Mouse (Mus musculus) cerebellum, adult 2 months (tissue): ENCODE results near the gene Actn2. TPM values are rescaled to one million over a fixed set of nuclear protein-coding genes. Genes with fewer than 3 reads are reported as not detected.

ENCODE experiments used
- DNase-seq, 2 experiments: peaks; one replicate each; pipeline ENCODE4 v3.0.0; 2021
- H3K27ac ChIP-seq: fragments of 200-500 bp; 2 replicates; pipeline ENCODE4 v1.5.1; 2012; ENCODE audit warnings: low read length, control low read depth, inconsistent platforms; ENCODE audit not compliant: insufficient read depth
- H3K27me3 ChIP-seq: fragments of 200-500 bp; 2 replicates; pipeline ENCODE4 v1.6.1; 2012; ENCODE audit warnings: inconsistent platforms, mild to moderate bottlenecking, low read length, moderate library complexity; ENCODE audit not compliant: control insufficient read depth, insufficient read depth
- H3K4me1 ChIP-seq: fragments of 200-500 bp; 2 replicates; pipeline ENCODE4 v1.6.1; 2011; ENCODE audit warnings: low read length; ENCODE audit not compliant: control insufficient read depth, insufficient read depth
- H3K4me3 ChIP-seq: fragments of 200-500 bp; replicated peaks from 2 replicates; pipeline ENCODE3; 2011; ENCODE audit warnings: mild to moderate bottlenecking, low read depth, low read length, control low read depth; ENCODE audit not compliant: insufficient read depth
- CTCF ChIP-seq: fragments of 200-500 bp; IDR thresholded peaks from 2 replicates; pipeline ENCODE4 v1.5.1; 2011; ENCODE audit warnings: low read depth, mild to moderate bottlenecking, control low read depth, low read length, moderate library complexity, borderline replicate concordance; ENCODE audit not compliant: insufficient read depth
- POLR2A ChIP-seq: fragments of 200-500 bp; IDR thresholded peaks from 2 replicates; pipeline ENCODE4 v1.6.1; 2011; ENCODE audit warnings: low read length, control low read depth, borderline replicate concordance; ENCODE audit not compliant: insufficient read depth
- WGBS: fragments of 180-500 bp; shearing (Covaris S2); methylation state at CpG from one replicate; pipeline ENCODE4 v1.1.7; 2018; 5-methylcytosine and 5-hydroxymethylcytosine counted together
- polyA plus RNA-seq: library from polyadenylated mRNA; depleted of rRNA; stranded (reverse); fragments of >200 nt; gene quantifications from 2 replicates; pipeline ENCODE4 v1.2.3, GENCODE M21; 2012; rRNA removed

Actn2 gene
- polyA plus RNA-seq, 1 experiment, result 1.8 TPM

DNA sequence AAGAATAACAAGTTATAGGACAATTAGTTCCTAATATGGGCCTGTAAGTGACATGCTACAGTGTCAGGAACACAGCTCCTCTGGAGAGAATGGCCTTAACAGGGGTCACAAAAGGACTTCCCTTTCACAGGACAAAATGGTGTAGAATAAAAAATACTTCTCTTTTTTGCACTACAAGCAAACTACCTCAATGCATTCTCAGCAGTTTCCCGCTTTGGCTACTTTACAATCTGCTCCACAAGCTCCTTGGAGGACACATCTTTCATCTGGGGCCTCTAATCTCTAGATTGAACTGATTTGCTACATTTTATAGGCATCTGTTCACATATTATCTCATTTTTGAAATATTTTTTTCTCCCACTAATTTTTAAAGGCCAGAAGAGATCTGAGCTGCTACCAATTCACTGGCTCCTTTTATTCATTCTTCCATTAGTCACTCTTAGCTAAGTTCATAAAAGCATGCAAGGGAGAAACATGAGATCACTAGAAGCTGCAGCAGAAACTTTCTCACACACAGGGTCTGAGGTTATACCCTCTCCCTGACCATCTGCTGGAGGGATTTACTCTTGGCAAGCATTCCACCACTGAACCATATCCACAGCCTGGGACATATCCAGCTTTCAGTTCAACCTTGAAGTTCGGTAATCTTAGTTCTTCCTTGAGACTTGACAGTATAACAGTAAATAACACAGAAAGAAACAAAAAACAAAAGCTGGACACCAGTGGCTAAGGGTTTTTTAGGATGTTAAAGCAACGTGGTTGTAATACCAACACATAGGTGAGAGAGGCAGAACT is 84.5 kb downstream of the Actn2 start:
- Histone ChIP-seq H3K27ac (no peak overlapping the region), H3K4me3 (no peak overlapping the region), H3K4me1 (no peaks in the 10 kb centered on the region), H3K27me3 (no peaks in the 10 kb centered on the region)
- no peak for DNase-seq
- TF ChIP-seq CTCF (no peak), POLR2A (no peak)
- WGBS, result 49% methylated on average over 3 of the region's 3 CpGs

DNA sequence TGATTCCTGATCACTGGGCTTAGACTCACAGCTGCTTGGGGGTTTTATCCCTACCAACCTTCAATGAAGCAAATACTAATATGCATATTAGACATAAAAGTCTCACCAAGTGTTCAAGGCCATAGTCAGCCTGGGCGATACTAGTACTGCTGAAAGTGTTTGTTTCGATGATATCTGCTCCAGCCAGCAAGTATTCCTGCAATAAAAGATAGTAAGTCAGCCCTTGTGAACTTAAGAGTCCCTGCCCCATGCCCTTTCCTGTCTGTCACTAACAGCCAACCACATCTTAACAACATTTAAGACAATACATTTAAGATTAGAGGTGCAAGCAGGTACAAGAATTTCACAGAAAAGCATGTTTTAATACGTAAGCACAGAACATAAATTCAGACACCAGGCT is 90.1 kb downstream of the Actn2 start:
- TF ChIP-seq POLR2A (no peak), CTCF (no peak)
- DNase-seq, result no peak
- H3K27ac ChIP-seq, result no peak overlapping the region
- no peak overlapping the region for H3K4me3 ChIP-seq
- H3K27me3 ChIP-seq, result no peaks in the 10 kb centered on the region
- 98% methylated on average over 3 of the region's 3 CpGs for WGBS
- H3K4me1 ChIP-seq, result no peaks in the 10 kb centered on the region

GRCm38 (mm10) chr13:12249195-12249898 is 91.2 kb downstream of the Actn2 start:
- DNase-seq, result no peak
- H3K4me3 ChIP-seq, result no peak overlapping the region
- H3K27me3 ChIP-seq, result no peaks in the 10 kb centered on the region
- H3K4me1 ChIP-seq, result no peaks in the 10 kb centered on the region
- TF ChIP-seq POLR2A, result no peak
- TF ChIP-seq CTCF, result no peak
- 61% methylated on average over 8 of the region's 8 CpGs for WGBS
- H3K27ac ChIP-seq, result no peak overlapping the region

DNA sequence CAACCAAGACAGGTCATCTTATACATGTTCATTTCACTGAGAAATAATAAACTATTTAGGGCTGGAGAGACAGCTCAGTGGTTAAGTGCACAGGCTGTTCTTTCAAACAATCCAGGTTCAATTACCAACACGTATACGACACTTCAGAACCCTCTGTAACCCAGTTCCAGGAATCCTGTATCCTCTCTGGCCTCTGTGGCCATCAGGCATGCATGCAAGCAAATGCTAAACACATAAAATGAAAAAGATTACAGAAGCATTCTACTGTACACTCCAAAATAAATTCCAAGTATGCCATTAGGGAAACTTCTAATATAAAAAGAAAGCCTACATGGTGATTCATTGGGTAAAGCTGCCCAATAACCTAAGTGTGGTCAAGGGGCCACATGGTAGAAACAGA is 94.6 kb downstream of the Actn2 start:
- no peaks in the 10 kb centered on the region for H3K4me1 ChIP-seq
- H3K4me3 ChIP-seq, result no peak overlapping the region
- H3K27ac ChIP-seq, result no peak overlapping the region
- DNase-seq, result no peak
- 95% methylated on average over 2 of the region's 2 CpGs for WGBS
- TF ChIP-seq CTCF (no peak), POLR2A (no peak)
- H3K27me3 ChIP-seq, result no peaks in the 10 kb centered on the region

- Histone ChIP-seq H3K27ac (no peak overlapping the region), H3K4me1 (no peaks in the 10 kb centered on the region), H3K4me3 (no peak overlapping the region), H3K27me3 (no peaks in the 10 kb centered on the region)
- peak in 1 of 2 experiments; percentile 10 for DNase-seq
- TF ChIP-seq POLR2A (no peak), CTCF (no peak)
- WGBS, result 26% methylated on average over 4 of the region's 4 CpGs
Observed at GRCm38 (mm10) chr13:12243991-12244390, 96.6 kb downstream of the Actn2 start.

DNA sequence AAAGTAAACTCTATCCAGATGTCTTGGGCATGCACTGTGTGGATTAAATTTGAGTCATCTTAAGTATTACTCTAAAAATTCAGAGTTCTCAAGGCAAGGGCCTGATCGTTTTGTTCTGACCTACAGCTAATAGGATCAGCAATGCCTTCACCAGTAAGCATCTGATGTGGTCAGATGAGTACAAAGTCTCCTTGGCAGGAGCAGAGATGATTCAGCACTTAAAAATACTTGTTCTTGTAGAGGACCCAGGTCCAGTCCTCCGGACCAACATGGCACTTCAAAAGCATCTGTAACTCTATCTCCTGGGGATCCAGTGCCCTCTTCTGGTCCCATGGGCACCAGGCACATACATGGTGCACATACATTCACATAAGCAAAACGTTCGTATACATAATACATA is 108.4 kb downstream of the Actn2 start:
- Histone ChIP-seq H3K4me1 (no peaks in the 10 kb centered on the region), H3K4me3 (no peak overlapping the region), H3K27ac (no peak overlapping the region), H3K27me3 (no peaks in the 10 kb centered on the region)
- 93% methylated on average over 4 of the region's 4 CpGs for WGBS
- no peak for TF ChIP-seq POLR2A
- no peak for TF ChIP-seq CTCF
- DNase-seq, result no peak

DNA sequence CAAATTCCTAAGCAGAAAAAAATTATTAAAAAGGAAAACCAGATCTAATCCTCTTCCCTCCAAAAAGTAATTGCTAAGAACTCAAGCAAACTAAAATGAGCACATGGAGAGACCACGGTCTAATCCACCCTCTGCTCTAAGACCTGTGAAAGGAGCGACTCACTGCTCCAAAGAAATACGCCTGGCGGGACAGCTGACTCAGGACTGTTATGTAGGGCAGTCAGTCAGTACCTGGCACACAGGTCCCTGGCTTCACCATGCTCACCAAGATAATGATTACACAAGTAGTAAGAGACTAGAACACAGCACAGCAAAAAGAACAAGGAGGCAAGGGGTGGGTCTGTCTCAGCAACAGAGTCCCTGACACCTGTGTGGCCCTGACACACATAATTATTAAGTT is 112.3 kb downstream of the Actn2 start:
- H3K4me1 ChIP-seq, result no peaks in the 10 kb centered on the region
- no peak for DNase-seq
- no peak overlapping the region for H3K4me3 ChIP-seq
- no peak overlapping the region for H3K27ac ChIP-seq
- H3K27me3 ChIP-seq, result no peaks in the 10 kb centered on the region
- 89% methylated on average over 4 of the region's 4 CpGs for WGBS
- TF ChIP-seq CTCF (no peak), POLR2A (no peak)

DNA sequence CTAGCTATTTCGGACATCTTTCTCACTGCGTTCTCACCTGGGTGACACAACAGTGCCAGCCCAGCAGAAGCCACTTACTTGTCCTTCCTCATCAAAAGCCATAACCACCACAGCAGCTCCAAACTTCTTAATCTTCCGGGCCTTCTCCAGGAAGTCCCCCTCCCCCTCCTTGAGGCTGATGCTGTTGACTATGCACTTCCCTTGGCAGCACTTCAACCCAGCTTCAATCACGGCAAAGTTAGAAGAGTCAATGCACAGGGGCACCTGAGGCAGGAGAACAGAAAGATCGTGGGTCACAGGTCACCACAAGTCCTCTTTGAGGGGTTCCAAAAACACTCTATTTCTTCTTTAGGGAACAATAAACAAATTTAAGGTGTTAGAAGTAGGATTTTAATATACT is 113.0 kb downstream of the Actn2 start:
- H3K27me3 ChIP-seq, result no peaks in the 10 kb centered on the region
- no peak overlapping the region for H3K27ac ChIP-seq
- H3K4me3 ChIP-seq, result no peak overlapping the region
- WGBS, result 87% methylated on average over 5 of the region's 5 CpGs
- DNase-seq, result no peak
- no peak for TF ChIP-seq POLR2A
- no peak for TF ChIP-seq CTCF
- no peaks in the 10 kb centered on the region for H3K4me1 ChIP-seq

Other genes starting within 250 kb of the Actn2 start
- 59.8 and 65.4 TPM in 2 replicates for gene Ryr2, start 233.8 kb downstream of the Actn2 start, polyA plus RNA-seq
- gene Mtr, start 82.6 kb downstream of the Actn2 start, polyA plus RNA-seq, result 8.4 and 10.0 TPM in 2 replicates
- gene Heatr1, start 54.3 kb upstream of the Actn2 start, polyA plus RNA-seq, result 19.2 and 19.8 TPM in 2 replicates
- 60.3 and 60.5 TPM in 2 replicates for gene Lgals8, start 124.2 kb upstream of the Actn2 start, polyA plus RNA-seq
- gene Edaradd, start 179.7 kb upstream of the Actn2 start, polyA plus RNA-seq, result 0.02 TPM in 1 of 2 replicates, not detected in the other
- gene Ero1lb, start 225.1 kb upstream of the Actn2 start, polyA plus RNA-seq, result 11.1 and 11.3 TPM in 2 replicates